Mouse (Mus musculus): Measurements from ENCODE around the gene Nkx2-9. TPM values are rescaled to one million over a fixed set of nuclear protein-coding genes. Genes with fewer than 3 reads are reported as not detected.
A peak's percentile ranks its signal among the peaks of the same experiment; 100 is the strongest.

The Nkx2-9 gene
- total RNA-seq, 1 experiment, result 3.8 TPM

DNA sequence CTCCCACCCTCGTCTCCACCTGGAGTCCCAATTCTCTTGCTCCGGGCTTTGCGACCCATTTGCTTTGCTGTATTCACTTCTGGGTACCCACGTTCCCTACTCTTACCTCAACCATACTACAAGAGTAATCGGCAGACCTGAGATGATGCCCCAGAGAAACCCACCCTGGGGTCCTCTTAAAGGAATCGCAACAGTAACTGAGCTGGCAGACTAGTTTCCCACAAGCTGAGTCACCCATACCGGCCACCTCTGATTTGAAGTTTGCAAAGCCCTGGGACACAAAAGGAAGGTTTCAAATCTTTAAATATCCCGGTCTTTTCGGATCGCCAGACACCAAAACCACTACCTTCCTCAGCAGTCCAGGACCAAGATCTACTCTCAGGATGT is 742 bp downstream of the Nkx2-9 start:
- Histone ChIP-seq H3K27ac (ENCODE audit: insufficient read depth, low read depth, low read length, poor library complexity, severe bottlenecking) (no peak overlapping the region), H3K4me1 (ENCODE audit: control insufficient read depth in 2 of 2, insufficient read depth in 2 of 2, low read length in 2 of 2, poor library complexity in 1 of 2) (peaks cover 0 to 5% of the 10 kb centered on the region in 2 experiments; a peak in 1 of 4 replicates), H3K36me3 (ENCODE audit: control insufficient read depth, insufficient read depth, low read length, poor library complexity, severe bottlenecking) (no peaks in the 10 kb centered on the region), H3K4me3 (ENCODE audit: insufficient read depth in 1 of 2, low read depth in 1 of 2, low read length in 2 of 2, poor library complexity in 1 of 2, severe bottlenecking in 1 of 2) (peak overlapping the region; percentile 48 to 60), H3K9ac (ENCODE audit: insufficient read depth, low read depth, low read length, poor library complexity, severe bottlenecking) (peak overlapping the region; percentile 41; the same call in 1 of the 2 replicates), H3K9me3 (ENCODE audit: control insufficient read depth, insufficient read depth, low read depth, low read length) (no peaks in the 10 kb centered on the region)
- no peak for DNase-seq (ENCODE audit: low read depth, low spot score)
- in situ Hi-C loops (cut with MboI; ENCODE audit: low sequenced_read_pairs in 2 of 2, unreplicated experiment in 2 of 2), result loop anchor here (5.0 to 10.0 kb wide), 5 partner anchors 75 to 932 kb away; partner anchors contain the start of genes Nkx2-1 (in 2 of the 2), Foxa1 (in 1 of the 2) and Pax9 (in 1 of the 2)
- TF ChIP-seq CHD2 (IDR thresholded peaks at IDR 0.05; ENCODE audit: low read depth, low read length) (no peak), ZNF384 (IDR thresholded peaks at IDR 0.05; ENCODE audit: low read depth, low read length) (no peak), ZC3H11A (IDR thresholded peaks at IDR 0.05; ENCODE audit: borderline replicate concordance, low read depth, low read length) (no peak), HCFC1 (IDR thresholded peaks at IDR 0.05; ENCODE audit: borderline replicate concordance, insufficient read depth, low read length) (no peak), MAFK (IDR thresholded peaks at IDR 0.05; ENCODE audit: insufficient read depth, low read depth, low read length) (no peak)

- peak overlapping the region; percentile 48 to 60 for H3K4me3 ChIP-seq (ENCODE audit: insufficient read depth in 1 of 2, low read depth in 1 of 2, low read length in 2 of 2, poor library complexity in 1 of 2, severe bottlenecking in 1 of 2)
- DNase-seq (ENCODE audit: low read depth, low spot score), result no peak
- TF ChIP-seq MAFK (IDR thresholded peaks at IDR 0.05; ENCODE audit: insufficient read depth, low read depth, low read length) (no peak), HCFC1 (IDR thresholded peaks at IDR 0.05; ENCODE audit: borderline replicate concordance, insufficient read depth, low read length) (no peak), ZC3H11A (IDR thresholded peaks at IDR 0.05; ENCODE audit: borderline replicate concordance, low read depth, low read length) (no peak), ZNF384 (IDR thresholded peaks at IDR 0.05; ENCODE audit: low read depth, low read length) (no peak), CHD2 (IDR thresholded peaks at IDR 0.05; ENCODE audit: low read depth, low read length) (no peak)
- H3K27ac ChIP-seq (ENCODE audit: insufficient read depth, low read depth, low read length, poor library complexity, severe bottlenecking), result no peak overlapping the region
- peak overlapping the region; percentile 36; the same call in 1 of the 2 replicates for H3K9ac ChIP-seq (ENCODE audit: insufficient read depth, low read depth, low read length, poor library complexity, severe bottlenecking)
- no peaks in the 10 kb centered on the region for H3K9me3 ChIP-seq (ENCODE audit: control insufficient read depth, insufficient read depth, low read depth, low read length)
- no peaks in the 10 kb centered on the region for H3K36me3 ChIP-seq (ENCODE audit: control insufficient read depth, insufficient read depth, low read length, poor library complexity, severe bottlenecking)
- in situ Hi-C loops (cut with MboI; ENCODE audit: low sequenced_read_pairs in 2 of 2, unreplicated experiment in 2 of 2), result loop anchor here (5.0 to 10.0 kb wide), 5 partner anchors 74 to 933 kb away; partner anchors contain the start of genes Nkx2-1 (in 2 of the 2), Foxa1 (in 1 of the 2) and Pax9 (in 1 of the 2)
- H3K4me1 ChIP-seq (ENCODE audit: control insufficient read depth in 2 of 2, insufficient read depth in 2 of 2, low read length in 2 of 2, poor library complexity in 1 of 2), result peaks cover 0 to 5% of the 10 kb centered on the region in 2 experiments; a peak in 1 of 4 replicates
Measured at GRCm38 (mm10) chr12:56611504-56612348, 1.4 kb downstream of the Nkx2-9 start.

DNA sequence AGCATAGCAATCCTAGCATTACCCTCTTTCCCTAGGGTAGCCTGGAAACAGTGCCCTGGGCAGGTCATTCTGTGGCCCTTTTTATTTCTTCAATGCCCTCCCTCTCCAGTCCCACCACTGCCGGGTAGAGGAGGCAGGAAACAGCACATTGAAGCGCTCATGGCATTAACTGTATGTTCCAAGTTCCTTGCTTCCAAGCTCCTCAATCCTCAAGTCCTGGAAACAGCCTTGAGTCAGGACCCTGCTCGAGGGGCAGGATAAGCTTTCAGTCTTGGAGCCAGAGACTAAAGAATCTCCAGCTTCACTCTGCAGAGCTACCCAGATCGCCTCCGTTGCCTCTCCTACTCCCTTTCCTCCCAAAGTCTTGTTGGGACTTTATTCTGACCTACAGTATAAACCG is 2.2 kb downstream of the Nkx2-9 start:
- TF ChIP-seq MAFK (IDR thresholded peaks at IDR 0.05; ENCODE audit: insufficient read depth, low read depth, low read length), result no peak
- no peak for TF ChIP-seq HCFC1 (IDR thresholded peaks at IDR 0.05; ENCODE audit: borderline replicate concordance, insufficient read depth, low read length)
- TF ChIP-seq ZC3H11A (IDR thresholded peaks at IDR 0.05; ENCODE audit: borderline replicate concordance, low read depth, low read length), result no peak
- TF ChIP-seq ZNF384 (IDR thresholded peaks at IDR 0.05; ENCODE audit: low read depth, low read length), result no peak
- no peak for TF ChIP-seq CHD2 (IDR thresholded peaks at IDR 0.05; ENCODE audit: low read depth, low read length)
- Histone ChIP-seq H3K9me3 (ENCODE audit: control insufficient read depth, insufficient read depth, low read depth, low read length) (no peaks in the 10 kb centered on the region), H3K27ac (ENCODE audit: insufficient read depth, low read depth, low read length, poor library complexity, severe bottlenecking) (no peak overlapping the region), H3K9ac (ENCODE audit: insufficient read depth, low read depth, low read length, poor library complexity, severe bottlenecking) (no peak overlapping the region), H3K36me3 (ENCODE audit: control insufficient read depth, insufficient read depth, low read length, poor library complexity, severe bottlenecking) (no peaks in the 10 kb centered on the region), H3K4me1 (ENCODE audit: control insufficient read depth in 2 of 2, insufficient read depth in 2 of 2, low read length in 2 of 2, poor library complexity in 1 of 2) (peaks cover 0 to 5% of the 10 kb centered on the region in 2 experiments; a peak in 1 of 4 replicates), H3K4me3 (ENCODE audit: insufficient read depth in 1 of 2, low read depth in 1 of 2, low read length in 2 of 2, poor library complexity in 1 of 2, severe bottlenecking in 1 of 2) (no peak overlapping the region)
- in situ Hi-C loops (cut with MboI; ENCODE audit: low sequenced_read_pairs in 2 of 2, unreplicated experiment in 2 of 2), result loop anchor here (5.0 to 10.0 kb wide), 5 partner anchors 74 to 934 kb away; partner anchors contain the start of genes Nkx2-1 (in 2 of the 2), Foxa1 (in 1 of the 2) and Pax9 (in 1 of the 2)
- DNase-seq (ENCODE audit: low read depth, low spot score), result no peak

- no peaks in the 10 kb centered on the region for H3K36me3 ChIP-seq (ENCODE audit: control insufficient read depth, insufficient read depth, low read length, poor library complexity, severe bottlenecking)
- TF ChIP-seq HCFC1 (IDR thresholded peaks at IDR 0.05; ENCODE audit: borderline replicate concordance, insufficient read depth, low read length) (no peak), ZC3H11A (IDR thresholded peaks at IDR 0.05; ENCODE audit: borderline replicate concordance, low read depth, low read length) (0 out of 2 replicates have a peak, but pooled peaks have one; percentile 19)
- in situ Hi-C loops (cut with MboI; ENCODE audit: low sequenced_read_pairs in 2 of 2, unreplicated experiment in 2 of 2), result no loop called here
- DNase-seq (ENCODE audit: low read depth, low spot score), result no peak
- H3K9ac ChIP-seq (ENCODE audit: insufficient read depth, low read depth, low read length, poor library complexity, severe bottlenecking), result no peak overlapping the region
- no peaks in the 10 kb centered on the region for H3K4me1 ChIP-seq (ENCODE audit: control insufficient read depth in 2 of 2, insufficient read depth in 2 of 2, low read length in 2 of 2, poor library complexity in 1 of 2)
- no peaks in the 10 kb centered on the region for H3K9me3 ChIP-seq (ENCODE audit: control insufficient read depth, insufficient read depth, low read depth, low read length)
- H3K27ac ChIP-seq (ENCODE audit: insufficient read depth, low read depth, low read length, poor library complexity, severe bottlenecking), result no peak overlapping the region
- H3K4me3 ChIP-seq (ENCODE audit: insufficient read depth in 1 of 2, low read depth in 1 of 2, low read length in 2 of 2, poor library complexity in 1 of 2, severe bottlenecking in 1 of 2), result no peak overlapping the region
Measured at GRCm38 (mm10) chr12:56591722-56592121, 21.4 kb downstream of the Nkx2-9 start.

Measured in ES-E14 (cell line).